Mouse (Mus musculus) cerebellum, adult 9-11 months (tissue): ENCODE measurements around the gene Fndc5.

ENCODE experiments used
- DNase-seq: peaks from one replicate; pipeline ENCODE4 v3.0.0; 2022

Gene Fndc5

GRCm38 (mm10) chr4:129136579-129137391 is at the start of gene Fndc5:
Gene Fndc5 (plus strand): TSS chr4:129136999.
- peak; percentile 76 for DNase-seq

GRCm38 (mm10) chr4:129087850-129088249 is 48.9 kb upstream of the Fndc5 start:
- no peak for DNase-seq

DNA sequence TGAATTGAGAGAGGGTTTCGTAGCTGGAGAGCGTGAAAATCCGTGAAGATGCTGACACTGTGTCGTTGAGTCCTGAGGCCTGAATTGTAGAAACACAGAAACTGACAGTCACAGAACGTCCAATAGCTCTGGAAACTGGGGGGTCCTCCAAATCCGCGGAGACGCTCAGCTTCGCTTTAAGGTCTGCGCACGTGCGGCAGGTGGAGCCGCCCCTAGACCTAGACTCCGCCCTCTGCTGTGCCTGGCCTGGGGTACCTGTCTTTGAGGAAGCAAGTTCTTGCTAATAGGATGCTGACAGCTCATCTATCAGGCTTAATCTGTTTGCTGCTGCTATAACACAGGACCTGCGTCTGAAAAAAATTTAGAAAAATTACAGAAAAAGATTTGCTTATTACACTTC is 41.5 kb upstream of the Fndc5 start:
- DNase-seq, result no peak

DNA sequence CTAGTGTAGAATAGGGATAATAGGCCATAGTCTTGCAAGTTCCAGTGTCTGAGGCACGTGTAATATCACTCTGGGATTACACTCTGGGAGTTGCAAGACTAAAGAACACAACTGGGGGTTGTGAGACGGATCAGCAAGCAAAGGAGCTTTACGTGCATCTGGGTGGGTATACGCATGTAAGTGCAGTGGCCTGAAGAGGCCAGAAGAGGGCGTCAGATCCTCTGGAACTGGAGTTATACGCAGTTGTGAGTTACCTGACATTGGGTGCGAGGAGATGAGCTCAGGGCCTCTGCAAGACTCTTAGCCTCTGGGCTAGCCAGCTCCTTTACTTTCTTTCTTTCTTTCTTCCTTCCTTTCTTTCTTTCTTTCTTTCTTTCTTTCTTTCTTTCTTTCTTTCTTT is 39.8 kb upstream of the Fndc5 start:
- DNase-seq, result no peak

GRCm38 (mm10) chr4:129102133-129102829 is 34.5 kb upstream of the Fndc5 start:
- DNase-seq, result no peak

- DNase-seq, result no peak
Observed at GRCm38 (mm10) chr4:129105356-129105755, 31.4 kb upstream of the Fndc5 start, which contains the start of gene Tmem54. Gene Tmem54 (plus strand): TSS chr4:129105548.

- no peak for DNase-seq
Observed at GRCm38 (mm10) chr4:129106073-129106472, 30.7 kb upstream of the Fndc5 start.

DNA sequence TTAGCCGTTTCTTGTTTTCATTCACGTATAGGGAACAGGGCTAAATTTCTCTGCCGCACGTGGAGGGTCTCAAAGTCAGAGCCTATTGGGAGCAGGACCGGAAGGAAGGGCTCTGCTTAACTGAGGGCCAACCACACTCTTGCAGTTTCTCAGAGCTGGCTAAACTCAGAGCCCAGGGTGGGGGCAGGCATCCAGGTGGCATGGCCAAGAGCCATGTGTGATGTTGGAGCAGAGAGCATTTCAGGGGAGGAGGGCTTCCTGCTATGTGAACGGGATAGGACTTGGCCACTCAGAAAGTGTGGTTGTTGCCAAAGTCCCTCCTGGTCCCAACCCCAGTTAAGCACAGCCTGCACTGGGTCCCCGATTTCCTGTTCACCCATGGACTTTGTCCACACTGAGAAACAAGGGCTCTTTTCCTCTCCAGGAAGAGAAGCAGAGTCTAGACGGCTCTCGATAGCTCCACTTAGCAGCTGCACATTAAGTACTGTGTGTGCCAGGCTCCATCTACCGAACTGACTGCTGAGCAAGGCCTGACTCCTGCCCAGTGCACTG is 29.4 kb upstream of the Fndc5 start:
- DNase-seq, result no peak

DNA sequence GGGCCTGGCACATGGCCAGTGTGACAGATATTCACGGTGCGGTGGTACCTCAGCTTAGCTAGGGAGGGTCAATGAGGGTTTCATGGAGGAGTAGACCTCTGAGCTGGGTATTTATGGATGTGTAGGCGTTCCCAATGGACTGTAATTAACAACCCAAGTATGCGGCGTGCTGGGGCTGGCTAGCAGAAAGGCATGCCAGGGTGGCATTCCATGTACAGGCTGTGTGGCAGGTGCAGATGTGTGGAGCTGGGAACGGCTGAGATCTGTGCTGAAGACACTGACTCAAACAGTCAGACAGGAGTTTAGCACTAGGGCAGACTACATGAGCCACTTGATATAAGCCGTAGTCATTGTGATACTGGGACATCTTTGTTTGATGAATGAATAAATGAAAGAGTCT is 28.2 kb upstream of the Fndc5 start:
- DNase-seq, result no peak

GRCm38 (mm10) chr4:129110804-129111203 is 26.0 kb upstream of the Fndc5 start:
- DNase-seq, result no peak

GRCm38 (mm10) chr4:129111350-129111749 is 25.4 kb upstream of the Fndc5 start:
- no peak for DNase-seq

DNA sequence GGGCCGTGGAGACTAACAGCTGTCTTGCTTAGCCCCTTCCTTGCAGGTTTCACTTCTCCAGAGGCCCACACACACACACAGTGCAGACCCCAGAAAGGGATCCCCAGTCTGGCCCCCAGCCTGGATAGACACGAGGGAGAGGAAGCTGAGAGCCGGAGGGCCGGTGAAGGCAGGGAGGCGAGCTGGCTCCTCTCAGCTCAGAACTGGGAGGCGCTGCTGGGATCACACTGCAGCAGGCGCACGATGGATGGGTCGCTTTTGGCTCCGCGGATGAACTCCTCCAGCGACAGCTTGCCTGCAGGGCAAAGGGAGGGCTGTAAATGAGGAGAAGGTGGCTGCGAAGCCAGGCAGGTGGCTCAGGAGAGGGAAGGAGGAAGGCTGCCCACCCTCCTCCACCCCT is 24.6 kb upstream of the Fndc5 start:
- DNase-seq, result no peak

DNA sequence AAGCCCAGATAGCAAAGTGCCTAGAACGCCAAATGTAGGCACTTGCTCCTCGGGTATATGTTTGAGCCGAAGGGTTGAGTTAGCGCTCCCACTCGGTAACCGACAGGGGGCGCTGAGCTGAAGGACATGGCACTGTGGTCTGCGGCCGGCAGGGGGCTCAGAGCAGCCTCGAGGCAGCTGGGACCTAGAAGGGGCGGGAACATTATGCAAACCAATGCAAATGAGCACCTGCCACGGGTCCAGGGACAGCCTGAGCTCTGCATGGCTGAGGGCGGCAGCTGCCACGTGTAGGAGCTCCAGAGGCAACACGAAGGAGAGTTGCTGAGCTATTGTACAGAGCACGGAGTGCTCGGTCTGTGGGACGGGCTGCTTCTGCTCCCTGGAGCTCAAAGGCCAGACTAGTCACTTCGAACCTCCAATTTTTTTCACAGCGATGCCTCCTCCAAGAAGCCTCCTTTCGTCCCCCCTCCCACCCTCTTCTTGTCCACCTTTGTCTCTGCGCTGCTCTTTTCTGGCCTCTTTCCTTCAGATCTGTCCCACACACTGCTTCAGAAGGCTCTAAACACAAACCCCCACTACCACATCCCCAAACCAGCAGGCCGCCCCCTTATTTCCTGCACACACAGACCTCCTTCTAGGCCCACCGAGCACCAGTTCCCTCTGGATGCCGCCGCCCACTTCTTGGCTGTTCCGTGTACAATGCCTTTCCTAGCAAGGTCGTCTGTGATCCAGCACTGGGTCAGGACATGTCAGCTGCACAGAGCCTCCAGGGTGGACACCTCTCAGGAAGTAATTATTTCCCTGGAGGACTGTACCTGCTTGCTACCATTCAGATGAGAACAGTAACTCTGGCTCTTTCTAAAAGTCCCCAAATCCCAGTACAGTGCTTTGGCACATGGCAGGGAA is 23.5 kb upstream of the Fndc5 start:
- peak; percentile 87 for DNase-seq

DNA sequence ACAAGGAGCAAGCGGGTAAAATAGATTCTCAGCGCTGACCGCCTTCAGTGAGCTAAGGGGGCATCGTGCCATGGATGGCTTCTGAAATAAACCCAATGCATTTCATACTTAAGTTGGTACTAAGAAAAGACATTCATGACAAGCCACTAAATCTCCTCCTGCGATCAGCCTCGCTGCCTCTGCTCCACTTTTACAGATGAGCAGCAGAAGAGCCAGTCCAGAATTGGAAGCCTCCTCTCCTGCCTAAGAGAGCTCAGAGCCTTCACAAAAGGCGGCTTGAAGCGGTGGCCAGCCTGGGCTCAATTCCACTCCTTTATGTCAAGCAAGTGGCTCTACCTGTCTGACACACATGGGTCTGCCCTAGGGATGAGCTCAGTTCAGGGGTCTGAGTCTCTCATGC is 20.1 kb upstream of the Fndc5 start:
- DNase-seq, result no peak

DNA sequence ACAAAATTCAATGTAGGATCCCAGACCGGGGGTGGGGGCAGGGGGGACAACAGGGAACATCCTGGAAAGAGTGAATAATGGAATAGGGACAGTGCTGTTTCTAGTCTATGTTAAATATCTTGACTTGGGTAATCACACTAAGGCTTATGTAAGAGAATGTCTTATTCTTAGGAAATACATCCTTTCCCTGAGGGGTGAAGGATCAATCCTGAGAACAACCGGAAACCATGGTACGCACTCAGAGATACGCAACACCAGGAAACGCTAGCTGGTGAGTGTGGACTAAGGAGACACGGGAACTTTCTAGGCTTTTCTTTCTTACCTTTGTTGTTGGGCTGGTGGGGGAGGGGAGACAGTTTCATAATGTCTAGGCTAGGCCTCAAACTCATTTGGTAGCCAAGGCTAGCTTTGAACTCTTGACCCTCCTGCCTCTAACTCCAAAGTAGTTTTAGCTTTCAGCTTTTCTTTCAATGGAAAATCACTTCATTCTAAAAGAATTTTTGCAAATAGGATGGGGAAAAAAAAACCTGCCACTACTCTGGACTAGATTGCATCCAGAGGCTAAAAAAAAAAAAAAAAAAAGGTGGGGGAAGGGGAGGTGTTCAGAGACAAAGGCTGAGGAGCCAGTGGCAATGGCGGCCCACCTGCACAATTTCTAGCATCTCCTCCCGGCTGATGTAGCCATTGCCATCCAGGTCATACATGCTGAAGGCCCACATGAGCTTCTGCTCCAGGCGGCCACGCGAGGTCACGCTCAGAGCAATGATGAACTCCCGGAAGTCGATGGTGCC is 18.9 kb upstream of the Fndc5 start:
- no peak for DNase-seq

- no peak for DNase-seq
Observed at GRCm38 (mm10) chr4:129119708-129120107, 17.1 kb upstream of the Fndc5 start.

DNA sequence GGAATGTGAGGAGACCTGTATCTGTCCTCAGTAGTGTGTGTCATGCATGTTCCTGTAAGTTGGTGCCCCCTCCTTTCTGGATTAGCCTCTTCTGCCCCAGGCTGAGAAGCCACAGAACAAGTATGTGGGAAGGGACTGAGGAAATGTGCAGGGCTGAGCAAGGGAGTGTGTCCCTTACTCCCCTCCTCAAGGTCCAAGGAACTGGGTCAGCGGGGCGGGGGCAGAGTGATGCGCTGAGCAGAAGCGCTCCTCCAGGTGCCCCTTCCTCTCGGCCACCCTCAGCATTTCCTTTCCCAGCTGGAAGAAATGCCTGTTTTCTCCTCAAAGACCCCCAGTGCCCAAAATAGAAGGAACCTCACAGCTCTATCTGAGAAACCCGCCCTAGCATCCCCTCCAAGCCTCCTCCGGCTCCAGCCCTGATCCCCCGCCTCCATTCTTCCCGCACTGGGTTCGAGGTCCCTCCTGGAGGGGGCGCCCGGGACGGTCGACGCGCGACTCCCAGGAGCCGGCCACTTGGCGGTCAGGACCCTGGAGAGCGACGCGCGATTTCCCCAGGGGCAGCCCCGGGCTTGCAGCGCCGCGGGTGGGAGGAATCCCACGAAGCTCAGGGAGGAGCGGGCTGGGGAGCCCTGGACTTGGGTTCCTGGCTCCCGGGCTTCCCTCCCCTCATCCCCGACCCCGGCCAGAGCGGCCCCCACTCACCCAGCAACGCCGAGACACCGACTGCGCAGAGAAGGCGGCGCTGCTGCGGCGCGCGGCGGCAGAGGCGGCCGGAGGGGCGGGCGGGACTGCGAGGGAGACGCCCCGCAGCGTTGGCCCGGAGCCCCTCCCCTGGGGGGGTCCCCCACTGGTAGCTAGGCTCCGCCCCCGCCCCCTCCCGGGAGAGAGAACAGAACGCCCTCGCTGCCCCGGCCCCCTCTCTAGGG is 16.0 kb upstream of the Fndc5 start:
- no peak for DNase-seq

- DNase-seq, result no peak
Observed at GRCm38 (mm10) chr4:129121569-129122086, 15.2 kb upstream of the Fndc5 start, which contains the start of gene Hpca. Gene Hpca (minus strand): TSS chr4:129122036.

- no peak for DNase-seq
Observed at GRCm38 (mm10) chr4:129122107-129122506, 14.7 kb upstream of the Fndc5 start.

GRCm38 (mm10) chr4:129122719-129123118 is 14.1 kb upstream of the Fndc5 start:
- DNase-seq, result no peak
